Mouse (Mus musculus) kidney, adult 9 months (tissue): ENCODE measurements around the gene Ripor1.
A peak's percentile ranks its signal among the peaks of the same experiment; 100 is the strongest.
"Not testable (repeated sequence)": the region's sequence is repeated elsewhere in the genome, so short reads cannot be mapped to it uniquely, and the experiment has no call there.

Experiments
- DNase-seq: peaks from one replicate; pipeline ENCODE4 v3.0.0; 2022

Gene Ripor1

GRCm38 (mm10) chr8:105604804-105605381 is at the start of gene Ripor1:
TSS of gene Ripor1 (plus strand) at chr8:105605255.
- peak; percentile 76 for DNase-seq

DNA sequence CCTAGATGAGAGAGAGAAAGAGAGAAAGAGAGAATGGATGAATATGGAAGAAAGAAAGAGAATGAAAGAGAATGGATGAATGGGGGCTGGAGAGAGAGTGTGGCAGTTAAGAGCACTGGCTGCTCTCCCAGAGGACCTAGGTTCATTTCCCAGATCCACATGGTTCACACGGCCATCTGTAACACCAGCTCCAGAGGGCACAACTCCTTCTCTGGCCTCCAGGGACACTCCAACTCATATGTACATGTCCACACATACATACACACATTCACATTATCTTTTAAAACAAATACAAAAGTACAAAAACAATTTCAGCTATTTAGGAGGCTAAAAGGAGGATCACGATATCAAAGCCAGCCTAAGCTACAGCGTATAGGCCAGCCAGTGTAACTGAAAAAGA is 42.2 kb upstream of the Ripor1 start:
- no peak for DNase-seq

- DNase-seq = no peak
These were observed 41.2 kb upstream of the Ripor1 start for GRCm38 (mm10) chr8:105563871-105564270.

DNA sequence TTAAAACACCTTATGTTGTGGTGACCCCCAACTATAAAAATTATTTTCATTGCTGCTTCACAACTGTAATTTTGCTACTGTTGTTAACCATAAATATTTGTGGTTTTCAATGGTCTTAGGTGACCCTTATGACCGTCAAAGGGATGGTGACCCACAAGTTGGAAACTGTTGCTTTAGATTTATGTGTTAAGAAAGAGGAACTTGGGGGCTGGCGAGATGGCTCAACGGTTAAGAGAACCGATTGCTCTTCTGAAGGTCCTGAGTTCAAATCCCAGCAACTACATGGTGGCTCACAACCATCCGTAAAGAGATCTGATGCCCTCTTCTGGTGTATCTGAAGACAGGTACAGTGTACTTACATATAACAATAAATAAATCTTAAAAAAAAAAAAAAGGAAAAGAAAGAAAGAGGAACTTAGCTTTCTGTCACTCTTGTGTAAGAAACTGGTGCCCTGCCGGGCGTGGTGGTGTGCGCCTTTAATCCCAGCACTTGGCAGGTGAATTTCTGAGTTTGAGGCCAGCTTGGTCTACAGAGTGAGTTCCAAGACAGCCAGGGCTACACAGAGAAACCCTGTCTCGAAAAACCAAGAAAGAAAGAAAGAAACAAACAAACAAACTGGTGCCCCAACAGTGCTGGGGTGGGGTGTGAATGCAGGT is 40.4 kb upstream of the Ripor1 start:
- not testable (repeated sequence) for DNase-seq

DNA sequence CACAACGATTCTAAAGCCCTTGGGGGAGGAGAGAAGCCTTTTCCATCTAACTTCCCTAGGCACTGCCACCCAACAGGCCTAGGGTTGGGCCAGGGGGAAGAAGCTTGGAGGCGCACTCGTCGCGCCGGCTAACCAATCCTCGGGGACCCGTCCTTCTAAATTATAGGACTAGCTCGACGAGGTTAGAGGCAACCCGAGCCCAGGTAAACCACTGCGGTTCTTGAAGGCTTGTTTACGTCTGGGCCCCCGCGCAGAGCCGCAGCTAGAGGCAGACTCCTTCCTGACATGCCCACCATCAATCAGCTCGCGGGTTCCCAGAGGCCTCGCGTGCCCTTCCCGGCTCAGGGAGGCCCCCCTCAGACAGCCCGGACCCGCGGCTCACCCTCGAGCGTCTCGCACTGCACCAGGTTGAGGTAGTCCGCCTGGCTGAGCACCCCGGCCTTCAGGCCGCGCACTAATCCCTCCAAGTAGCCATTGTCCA is 39.6 kb upstream of the Ripor1 start:
- DNase-seq = no peak

DNA sequence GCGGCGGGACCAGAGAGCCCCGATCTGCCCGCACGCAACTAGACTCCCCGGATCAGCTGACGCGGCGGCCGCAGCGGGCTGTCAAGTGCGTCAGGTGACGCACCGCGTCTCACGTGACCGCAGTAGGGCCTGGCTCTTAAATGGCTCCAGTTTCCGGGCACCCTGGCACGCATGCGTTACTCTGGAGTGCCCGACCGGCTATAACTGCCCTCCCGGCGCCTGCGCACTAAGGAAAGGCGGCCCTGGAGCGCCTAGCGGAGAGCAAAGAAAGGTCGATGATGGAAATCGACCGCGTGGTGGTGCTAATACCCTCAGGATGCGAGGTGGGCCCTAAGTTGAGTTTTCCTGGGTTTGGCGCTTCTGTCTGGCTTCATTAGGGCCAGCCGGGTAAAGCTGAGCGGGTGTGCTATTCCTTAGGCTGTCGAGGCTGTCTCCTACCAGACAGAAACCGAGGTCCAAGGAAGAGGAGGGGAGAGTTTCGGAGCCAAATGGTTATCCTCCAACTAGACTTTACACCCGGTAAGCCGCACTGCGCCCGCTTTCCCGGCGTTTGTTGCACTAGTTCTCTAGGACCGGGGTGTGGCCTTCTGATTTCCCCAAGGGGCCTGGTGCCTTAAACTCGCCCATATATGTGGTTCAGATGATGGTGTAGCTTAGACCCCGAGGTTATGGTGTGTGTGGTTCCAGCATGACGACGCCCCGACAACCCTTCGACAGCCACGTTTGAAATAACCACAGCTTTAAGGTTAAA is 38.9 kb upstream of the Ripor1 start, which contains the start of gene Atp6v0d1:
TSS of gene Atp6v0d1 (minus strand) at position 96 of the 751 bp plus-strand sequence.
- DNase-seq = peak; percentile 100

GRCm38 (mm10) chr8:105566703-105567595 is 38.1 kb upstream of the Ripor1 start:
- no peak for DNase-seq

DNA sequence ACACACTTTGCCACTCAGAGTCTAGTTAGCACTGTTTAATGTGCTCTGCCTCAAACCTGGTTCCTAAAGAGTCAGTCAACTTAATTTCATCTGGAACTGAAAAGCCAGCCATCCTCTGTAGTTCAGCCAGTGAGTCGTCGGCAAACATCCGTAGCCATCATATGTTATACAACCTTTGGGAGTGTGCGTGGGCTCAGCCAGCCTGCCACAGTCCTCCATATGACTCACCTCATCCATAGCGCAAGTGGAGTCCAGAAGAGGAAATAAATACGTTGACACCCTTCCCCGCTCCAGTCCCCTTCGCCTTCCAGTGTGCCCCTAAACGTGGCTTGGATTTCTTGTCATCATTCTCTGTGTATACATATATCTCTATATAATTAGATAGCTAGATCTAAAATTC is 33.2 kb upstream of the Ripor1 start:
- DNase-seq = no peak

GRCm38 (mm10) chr8:105573427-105573826 is 31.6 kb upstream of the Ripor1 start:
- DNase-seq = peak; percentile 58

DNA sequence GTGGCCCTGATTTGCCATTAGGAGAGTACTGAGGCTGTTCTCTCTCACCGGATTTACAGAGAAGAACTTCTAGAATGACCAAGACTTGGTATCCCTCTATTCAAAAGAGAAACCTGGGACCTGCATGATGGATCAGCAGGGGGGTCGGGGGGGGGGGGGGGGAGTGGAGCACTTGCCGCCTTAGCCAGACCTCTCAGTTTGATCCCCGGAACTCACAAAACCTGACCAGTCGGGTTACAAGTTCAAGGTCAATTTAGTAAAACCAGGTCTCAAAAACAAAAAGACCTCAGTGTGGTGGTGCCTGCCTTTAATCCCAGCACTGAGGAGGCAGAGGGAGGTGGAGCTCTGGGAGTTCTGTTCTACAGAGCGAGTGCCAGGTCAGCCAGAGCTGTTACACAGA is 30.3 kb upstream of the Ripor1 start:
- DNase-seq = no peak

- DNase-seq = no peak
These were observed 29.5 kb upstream of the Ripor1 start for GRCm38 (mm10) chr8:105575538-105575937.

- no peak for DNase-seq
These were observed 25.3 kb upstream of the Ripor1 start for GRCm38 (mm10) chr8:105579719-105580118.

GRCm38 (mm10) chr8:105592431-105592830 is 12.6 kb upstream of the Ripor1 start:
- no peak for DNase-seq

DNA sequence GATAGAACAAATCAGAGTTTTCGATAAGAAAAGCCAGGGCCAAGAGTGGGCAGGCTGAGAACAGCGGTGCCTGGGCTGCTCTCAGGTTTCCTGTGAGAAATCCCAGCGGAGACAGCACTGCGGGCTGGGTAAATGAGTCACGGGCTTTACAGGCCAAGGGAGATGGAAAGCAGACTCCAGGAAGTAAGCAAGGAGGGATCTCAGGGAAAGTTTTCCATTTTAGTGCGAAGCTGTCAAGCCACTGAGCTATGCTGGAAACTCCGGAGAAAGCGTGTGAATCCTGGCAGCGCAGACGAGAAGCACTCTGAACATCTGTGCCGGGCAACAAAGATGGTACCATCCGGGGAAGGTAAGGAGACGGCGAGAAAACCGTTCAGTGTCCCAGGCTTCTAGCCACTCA is 11.2 kb upstream of the Ripor1 start:
- peak; percentile 38 for DNase-seq

- DNase-seq = peak; percentile 84
These were observed 10.4 kb upstream of the Ripor1 start for GRCm38 (mm10) chr8:105594451-105595242.

- peak; percentile 91 for DNase-seq
These were observed 8.6 kb upstream of the Ripor1 start for GRCm38 (mm10) chr8:105596362-105597034.

DNA sequence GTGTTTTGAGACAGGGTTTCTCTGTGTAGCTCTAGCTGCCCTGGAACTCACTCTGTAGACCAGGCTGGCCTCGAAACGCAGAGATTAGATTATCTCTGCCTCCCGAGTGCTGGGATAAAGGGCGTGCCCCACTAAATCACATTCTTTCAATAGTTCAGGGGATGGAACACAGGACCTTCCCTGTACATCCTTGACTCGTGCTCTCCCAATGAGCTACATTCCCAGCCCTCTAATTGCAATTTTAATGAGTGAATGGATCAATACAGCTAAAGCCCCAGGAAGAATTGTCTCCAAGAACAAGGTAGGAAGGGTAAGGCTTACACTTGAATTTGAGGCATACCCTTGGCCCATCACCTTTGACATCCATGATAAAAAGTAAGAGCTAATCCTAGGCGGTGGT is 6.3 kb upstream of the Ripor1 start:
- no peak for DNase-seq

DNA sequence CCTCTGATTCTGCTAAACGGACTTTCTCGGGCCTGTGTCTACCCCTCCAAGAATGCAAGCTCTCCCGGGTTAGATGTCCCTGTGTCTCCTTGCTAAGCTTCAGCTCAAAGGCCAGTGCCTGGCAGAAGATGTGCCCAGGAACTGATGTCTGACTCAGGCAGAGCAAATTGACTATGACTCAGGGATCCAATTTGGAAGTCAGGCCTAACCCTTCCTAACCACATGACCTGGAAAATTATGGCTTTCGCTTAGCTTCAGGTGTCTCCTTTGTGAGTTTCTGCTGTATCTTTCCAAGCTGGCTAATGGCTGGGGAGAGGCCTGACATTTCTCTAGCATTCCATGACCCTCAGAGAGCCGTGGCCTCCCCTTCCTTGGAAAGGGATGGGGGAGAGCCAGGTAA is 3.8 kb upstream of the Ripor1 start:
- no peak for DNase-seq

DNA sequence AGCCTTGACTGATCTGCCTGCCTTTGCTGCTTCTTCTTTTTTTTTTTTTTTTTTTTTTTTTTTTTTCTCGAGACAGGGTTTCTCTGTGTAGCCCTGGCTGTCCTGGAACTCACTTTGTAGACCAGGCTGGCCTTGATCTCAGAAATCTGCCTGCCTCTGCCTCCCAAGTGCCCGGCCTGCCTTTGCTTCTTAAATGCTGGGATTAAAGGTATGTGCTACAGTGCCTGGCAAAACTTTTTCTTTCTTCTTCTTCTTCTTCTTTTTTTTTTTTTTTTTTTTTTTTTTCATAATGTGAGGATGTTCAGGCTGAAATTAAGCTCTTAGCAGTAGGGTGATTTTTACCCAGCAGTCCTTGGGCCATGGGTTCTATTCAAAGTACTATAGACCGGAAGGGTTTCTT is 2.5 kb upstream of the Ripor1 start:
- not testable (repeated sequence) for DNase-seq

GRCm38 (mm10) chr8:105605491-105606188 is 585 bp downstream of the Ripor1 start:
- peak; percentile 37 for DNase-seq
